Mouse (Mus musculus): ENCODE results near the gene Gpc6.

Gene Gpc6

DNA sequence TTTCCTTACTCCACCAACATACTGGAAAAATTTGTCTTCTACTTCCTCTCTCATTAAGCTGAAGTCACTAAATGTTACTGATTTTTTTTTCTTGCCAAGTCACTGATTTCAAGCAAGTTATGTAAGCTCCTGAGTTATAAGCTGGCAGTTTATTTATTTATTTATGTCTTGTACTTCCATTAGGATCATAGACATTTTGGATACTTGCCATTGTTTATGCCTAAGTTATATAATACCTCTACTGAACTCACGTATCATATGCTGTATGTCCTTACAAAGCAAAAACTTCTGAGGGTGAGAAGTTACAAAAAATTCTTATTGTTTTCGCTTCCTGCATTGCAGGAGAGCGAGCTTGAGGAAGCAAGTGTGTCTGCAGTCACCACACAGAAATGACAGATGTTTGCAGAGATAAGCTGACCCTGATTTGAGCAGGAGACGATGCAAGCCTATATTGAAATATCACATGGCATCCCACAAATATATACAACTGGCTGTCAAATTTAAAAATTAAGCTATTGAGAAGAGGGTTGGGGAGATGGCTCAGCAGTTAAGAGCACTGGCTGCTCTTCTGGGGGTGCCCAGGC, 1020.9 kb downstream of the Gpc6 start:
- no peak for DNase-seq

DNA sequence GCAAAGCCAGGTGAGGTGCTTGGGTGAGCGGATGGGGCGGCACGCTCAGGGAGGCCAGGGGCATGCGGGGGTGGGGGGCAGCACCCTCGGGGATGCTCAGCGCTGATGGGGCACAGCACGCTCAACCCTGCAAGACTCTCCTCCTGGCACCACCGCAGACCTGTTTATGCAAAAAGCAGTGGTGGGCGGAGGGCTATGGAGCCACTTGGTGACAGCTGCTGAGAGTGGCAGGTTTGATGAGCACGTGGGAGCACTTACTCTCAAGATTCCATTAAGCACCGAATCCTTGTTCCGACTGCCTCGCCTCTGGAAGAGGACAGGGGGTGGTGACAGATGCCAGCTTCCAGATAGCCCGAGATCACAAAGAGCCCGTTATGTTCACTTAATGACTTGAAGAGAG, 1026.2 kb downstream of the Gpc6 start:
- DNase-seq = no peak

DNA sequence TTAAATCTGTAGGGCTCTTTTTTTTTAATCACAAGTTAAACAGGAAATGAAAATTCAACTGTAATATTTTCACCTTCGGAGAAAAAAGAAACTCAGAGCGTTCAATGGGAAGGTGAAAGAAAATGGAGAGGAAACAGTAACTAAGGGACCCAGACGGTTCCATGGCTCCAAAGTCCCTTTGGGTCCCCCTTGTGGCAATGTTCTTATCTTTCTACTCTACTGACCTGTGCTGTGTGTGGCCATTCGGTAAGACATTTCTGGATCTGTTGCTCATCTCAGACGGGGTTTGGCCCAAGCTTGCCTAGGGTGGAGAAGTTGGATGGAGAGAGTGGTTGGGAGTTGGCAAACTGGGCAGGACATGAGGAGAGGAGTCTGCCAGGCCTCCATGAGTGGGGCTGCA, 1026.6 kb downstream of the Gpc6 start:
- no peak for DNase-seq

DNA sequence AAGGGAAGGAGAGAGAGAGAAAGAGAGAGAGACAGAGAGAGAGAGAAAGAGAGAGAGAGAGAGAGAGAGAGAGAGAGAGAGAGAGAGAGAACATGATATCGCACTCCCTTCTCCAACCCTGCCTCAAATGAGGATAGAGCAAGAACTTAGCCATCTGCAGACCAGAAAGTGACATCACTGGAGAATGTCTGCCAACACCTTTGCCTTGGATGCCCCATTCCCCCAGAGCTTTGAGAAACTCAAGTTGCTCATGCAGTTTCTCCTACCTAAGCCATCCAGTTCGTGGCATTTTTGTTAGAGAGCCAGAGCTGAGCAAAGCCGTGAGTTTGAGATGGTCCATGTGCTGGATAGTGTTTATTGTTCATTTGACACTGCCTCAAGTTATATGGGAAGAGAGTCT, 1030.9 kb downstream of the Gpc6 start:
- DNase-seq = no peak

DNA sequence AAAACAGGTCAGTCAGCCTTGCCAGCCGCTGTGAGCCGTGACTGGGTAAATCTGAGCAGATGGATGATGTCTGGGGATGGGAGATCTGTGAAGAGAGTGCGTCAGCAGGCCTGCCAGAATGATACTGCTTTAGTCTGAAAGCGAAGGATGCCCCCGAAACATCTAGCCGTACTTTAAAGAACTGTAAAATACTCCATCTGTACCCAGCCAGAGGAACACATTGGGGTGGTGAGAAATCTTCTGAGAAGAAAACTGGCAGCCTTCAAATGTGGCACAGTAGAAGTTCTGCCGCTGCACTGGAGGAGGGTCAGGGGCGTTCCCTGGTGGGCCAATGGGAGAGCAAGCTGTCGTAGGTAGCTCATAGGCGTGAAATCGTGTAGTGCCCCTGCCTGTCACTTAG, 1033.3 kb downstream of the Gpc6 start:
- DNase-seq = no peak

DNA sequence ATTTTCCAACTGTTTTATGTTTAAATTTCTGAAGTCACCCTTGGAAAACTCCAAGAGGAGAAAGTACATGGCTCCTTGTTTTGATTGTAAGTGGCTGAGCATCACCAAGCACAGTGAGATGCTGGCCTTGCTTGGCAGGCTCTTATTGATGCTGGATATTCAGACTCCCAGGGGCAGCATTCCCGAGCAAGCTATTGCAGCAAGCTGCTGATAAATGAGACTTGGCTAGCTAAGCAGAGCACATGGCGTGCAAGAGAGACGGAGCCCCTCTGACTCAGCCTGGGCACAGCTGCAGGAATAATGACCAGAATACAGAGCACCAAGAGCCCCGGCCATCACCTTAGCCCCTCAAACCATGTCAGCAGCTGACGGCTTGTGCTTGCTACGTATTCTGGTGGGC, 1036.2 kb downstream of the Gpc6 start:
- no peak for DNase-seq

DNA sequence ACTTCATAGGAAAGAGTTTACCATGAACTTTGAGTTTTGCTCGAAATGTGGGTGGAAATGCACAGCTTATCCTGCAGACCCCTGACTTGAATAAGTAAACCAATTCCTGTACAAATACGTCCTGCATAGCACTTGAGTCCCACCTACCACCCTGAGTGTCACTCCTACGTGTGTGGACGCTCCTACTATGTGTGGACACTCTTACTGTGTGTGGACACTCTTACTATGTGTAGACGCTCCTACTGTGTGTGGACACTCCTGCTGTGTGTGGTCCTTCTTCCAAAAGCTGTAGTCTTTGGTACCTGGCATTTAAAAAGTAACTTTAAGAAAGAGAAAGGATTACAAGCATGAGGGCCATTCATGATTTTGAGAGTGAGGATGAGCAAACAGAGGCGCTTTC, 1036.7 kb downstream of the Gpc6 start:
- no peak for DNase-seq

DNA sequence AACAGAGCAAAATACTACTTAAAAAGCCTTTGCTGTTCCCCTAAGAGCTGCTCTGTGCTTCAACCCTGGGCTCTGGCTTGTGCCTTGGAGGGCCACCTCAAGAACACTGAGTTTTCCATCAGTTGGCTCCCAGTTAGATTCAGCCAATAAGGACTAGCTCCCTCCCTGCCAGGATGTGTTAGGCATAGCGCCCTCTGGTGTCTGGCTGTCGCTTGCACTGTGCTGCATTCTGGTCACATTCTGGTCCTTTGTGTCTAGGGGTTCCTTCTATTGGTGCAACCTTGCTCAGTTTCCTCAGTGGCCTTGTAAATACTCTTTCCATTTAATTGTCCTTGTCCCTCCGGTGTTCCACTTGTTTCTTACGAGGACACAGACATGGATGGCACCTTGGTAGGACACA, 1037.3 kb downstream of the Gpc6 start:
- DNase-seq = peak; percentile 4

DNA sequence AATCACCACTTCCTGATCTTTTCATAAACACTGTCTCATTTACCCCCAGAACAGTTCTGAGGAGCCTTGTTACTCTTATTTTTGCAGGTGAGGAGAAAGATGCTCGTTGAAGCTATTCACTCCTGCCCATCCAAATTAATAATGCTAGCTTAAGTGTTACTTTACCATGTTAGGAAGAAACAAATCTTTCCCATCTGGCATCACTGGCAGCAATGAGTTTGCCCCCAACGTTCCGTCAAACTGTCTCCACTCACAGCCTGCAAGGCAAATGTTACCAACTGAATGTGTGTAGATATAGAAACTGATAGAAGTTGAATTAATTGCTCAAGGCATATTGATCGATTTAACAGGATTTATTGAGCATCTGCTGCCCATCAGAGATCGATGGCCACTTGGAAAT, 1047.5 kb downstream of the Gpc6 start:
- DNase-seq = no peak

DNA sequence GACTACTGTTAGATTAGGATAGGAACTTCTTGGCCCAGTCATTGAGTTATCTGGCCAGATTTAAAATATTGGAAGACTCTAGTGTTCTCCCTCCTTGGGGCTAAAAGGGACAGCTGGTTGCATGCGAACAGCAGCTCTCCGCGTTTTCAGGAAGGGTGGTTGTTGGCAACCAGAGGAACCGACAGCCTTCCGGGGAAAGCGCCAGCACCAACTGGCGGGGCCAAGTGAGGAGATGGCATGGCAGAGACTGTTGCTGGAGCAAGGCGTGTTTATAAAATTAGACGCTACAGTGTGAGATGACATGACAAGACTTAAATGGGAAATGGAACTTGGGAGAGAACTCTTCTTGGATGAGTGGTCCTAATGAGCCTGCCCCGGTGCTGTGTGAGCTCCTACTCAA, 1056.4 kb downstream of the Gpc6 start:
- no peak for DNase-seq

DNA sequence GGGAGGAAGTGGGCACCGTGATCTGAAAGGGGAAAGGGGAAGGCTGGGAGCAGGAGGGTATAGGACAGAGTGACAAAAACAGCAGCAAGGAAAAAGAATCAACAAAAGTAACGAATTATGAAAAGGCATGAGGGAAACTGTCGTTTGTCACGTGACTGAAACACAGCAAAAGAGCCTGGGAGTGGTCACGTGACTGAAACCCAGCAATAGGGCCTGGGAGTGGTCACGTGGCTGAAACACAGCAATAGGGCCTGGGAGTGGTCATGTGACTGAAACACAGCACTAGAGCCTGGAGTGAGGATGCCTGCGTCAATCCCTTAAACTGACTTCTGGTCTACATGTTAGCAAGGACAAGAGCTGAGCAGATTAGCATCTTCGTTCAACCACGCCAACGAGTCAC, 1063.3 kb downstream of the Gpc6 start:
- no peak for DNase-seq

DNA sequence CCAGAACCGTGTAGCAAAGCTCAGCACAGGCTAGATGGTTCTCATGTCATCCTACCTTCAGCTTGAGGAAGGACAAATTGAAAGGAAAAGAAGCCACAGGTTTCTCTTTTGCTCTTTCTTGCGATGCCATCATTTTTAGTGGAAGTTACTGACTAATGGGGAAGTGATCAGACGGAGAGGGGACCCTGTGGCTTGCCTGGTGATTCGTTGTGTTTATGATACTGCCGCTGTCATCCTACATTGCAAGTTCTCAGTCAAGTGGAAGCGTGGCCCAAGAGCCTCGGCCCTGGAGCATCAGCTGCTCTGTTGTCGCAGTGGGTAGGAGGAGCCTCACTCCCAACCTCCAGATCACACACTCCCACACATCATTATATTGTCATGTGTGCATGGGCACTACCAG, 1065.1 kb downstream of the Gpc6 start:
- DNase-seq = no peak

DNA sequence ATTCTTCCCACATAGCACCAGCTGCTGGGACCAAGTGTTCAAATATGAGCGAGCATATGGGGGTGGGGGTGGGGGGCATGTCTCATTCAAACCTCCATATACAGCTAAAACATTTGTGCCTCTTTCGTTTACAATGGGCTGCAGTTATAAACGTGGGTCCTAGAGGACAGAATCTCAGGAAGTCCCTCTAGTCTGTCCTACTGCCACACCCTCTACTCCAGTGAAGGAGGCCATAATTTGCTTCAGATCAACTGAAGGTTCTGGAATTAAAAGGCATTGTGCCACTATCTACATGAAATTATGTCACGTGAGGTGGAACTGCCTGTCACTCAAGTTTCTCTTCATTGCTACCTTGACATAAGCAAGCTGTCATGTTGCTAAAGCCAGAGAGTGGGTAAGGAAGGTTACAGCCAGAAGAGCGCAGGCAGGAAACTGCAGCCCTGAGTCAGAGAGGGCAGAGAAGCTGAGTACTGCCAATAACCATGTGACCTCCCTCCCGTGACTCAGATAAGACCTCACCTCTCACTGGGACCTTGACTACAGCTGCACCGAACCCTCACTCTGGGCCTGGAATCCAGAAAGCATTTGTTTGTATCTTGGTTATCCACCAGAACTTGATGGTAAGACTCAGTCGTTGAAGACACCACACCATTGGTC, 1067.6 kb downstream of the Gpc6 start:
- no peak for DNase-seq

DNA sequence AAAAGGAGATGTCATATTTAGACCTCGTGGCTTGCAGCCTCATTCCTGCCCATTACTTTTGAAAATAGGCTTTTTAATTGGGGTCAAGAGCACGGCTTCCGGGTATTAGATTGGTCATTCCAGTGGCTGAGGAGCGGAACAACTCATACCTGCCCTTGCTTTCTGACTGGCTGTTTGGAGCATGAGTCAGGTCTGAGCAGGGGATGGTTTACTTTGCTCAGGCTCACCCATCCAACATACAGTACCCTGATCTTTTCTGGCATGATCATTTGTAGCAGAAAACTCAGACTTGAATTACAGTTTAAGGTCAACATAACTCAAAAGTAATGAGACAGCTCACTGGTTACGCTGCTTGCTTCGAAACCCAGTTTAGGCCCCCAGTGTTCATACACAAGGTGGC, 1068.7 kb downstream of the Gpc6 start:
- no peak for DNase-seq

DNA sequence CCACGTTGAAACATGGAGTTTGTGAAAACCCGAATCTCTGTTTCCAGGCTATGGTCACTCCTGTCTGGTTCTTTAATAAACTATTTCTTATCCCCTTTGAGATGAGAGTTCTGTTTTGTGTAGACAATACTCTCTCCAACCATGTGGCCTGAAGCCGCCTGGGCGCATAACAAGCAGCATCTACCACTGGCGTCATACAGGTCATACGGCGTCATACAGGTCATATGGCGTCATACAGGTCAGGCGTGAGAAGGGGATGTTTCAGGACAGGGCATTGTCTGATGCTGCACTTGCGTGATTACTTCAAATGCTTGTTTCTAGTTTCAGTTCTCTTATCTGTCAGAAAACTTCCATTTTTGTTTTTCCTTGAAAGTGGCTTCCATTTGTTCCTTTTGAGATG, 1079.3 kb downstream of the Gpc6 start:
- DNase-seq = no peak

DNA sequence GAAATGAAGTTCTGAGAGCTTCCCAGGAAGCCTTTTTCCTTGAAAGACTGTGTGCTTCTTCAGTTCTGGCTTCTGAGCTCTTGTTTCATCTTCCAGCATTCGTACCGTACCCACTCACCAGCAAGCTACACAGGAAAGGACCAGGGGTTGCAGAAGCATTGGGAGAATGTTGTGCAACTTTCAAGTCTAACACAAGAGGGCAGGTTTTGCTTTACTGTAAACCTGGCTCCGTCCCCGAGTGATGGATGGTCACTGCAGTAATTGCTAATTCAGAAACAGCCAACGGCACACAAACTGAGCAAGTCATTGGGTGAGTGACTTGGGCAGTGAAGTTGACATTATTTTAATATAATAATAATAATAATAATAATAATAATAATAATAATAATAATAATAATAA, 1080.6 kb downstream of the Gpc6 start:
- peak; percentile 3 for DNase-seq

DNA sequence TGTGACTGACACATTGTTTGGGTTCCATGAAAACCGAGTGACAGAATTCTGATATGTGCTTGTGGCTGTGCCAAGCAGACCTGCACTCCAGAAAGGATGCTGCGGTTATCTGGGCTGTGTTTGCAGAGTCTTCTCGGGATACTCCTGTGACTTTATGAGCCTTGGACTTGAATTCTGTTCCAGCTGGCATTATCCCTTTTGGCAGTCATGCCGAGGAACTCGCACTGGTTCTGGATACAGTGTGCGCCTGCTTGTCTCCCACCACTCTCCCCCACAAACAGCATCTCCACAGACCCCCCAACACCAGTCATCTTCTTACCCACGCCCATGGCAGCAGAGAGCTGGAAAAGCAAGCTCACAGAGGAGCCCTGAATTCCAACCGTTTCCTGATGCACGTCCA, 1084.4 kb downstream of the Gpc6 start:
- no peak for DNase-seq

DNA sequence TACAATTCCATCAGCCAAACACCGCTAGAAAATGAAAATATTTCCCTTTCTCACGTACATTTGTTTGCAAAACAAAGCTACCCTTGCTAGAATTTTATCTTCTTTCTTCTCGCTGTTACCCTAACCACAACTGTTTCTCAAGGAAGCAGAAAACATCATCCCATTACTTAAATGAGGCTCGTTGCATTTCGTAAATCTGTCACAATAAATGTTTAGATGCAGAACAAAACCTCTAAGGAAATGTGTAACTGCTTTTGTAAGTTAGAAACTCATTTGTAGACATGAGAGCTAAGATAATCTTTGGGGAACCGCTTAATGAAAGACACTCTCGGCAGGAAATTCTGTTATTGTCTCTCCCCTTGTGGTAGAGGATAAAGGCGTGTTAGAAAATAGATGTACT, 1088.1 kb downstream of the Gpc6 start:
- no peak for DNase-seq

DNA sequence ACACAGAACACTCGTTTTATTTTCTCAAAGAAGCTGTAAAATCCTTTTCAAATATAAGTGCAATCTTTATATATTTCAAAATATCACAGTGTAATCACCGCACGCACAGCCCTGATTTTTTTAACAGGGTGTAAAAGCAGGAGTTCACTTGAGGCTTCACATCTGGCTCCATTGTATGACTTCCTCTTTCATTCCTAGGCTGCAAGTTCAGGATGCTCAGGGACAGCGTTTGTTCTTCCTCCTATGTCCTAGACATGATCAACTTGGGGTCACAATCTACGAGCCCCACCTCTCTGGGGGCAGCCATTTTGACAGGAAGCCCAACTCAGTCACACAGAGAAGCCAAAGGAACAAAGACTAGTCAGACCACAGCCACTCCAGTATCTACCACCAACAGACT, 1094.2 kb downstream of the Gpc6 start:
- DNase-seq = no peak

DNA sequence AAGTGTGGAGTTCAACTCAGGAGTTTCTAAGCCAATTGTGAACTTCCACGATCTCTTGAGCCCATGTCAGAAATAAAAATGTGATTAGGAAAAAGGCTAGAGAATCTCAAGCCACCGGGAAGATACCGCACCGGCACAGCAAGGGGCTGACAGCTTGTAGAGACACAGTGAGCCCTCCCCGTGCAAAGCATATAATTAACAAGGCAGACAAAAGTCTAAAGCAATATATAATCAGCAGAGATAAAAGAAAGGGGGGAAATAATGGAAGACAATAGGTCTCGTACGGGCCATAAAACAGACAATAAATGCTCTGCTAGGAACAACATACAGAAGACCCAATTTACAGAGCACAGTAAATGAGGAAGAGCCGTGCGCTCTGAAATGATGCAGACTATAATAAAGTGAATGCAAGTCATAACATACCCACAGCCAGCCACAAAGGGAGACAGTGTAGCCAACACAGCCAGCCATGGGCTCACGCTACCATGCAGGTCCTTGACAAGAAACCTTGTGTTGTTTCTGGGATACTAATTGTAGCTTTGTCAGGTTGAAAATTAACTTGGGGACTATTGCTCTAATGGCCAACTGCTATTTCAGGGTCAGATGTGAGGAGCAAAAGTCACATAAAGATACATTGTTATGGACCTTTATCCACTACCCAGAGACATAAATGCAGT, 1096.9 kb downstream of the Gpc6 start:
- DNase-seq = no peak
